Mouse (Mus musculus) liver, embryonic 14.5 days (tissue): Measurements from ENCODE around the gene Muc13. TPM values are rescaled to one million over a fixed set of nuclear protein-coding genes. Genes with fewer than 3 reads are reported as not detected.
A peak's percentile ranks its signal among the peaks of the same experiment; 100 is the strongest.

ENCODE experiments used
- ATAC-seq: fragments of 200-750 bp; cut with Nextera tagmentation; 2 replicates; pipeline ENCODE4 v1.8.0; 2017; ENCODE audit warnings: moderate number of reproducible peaks, mild to moderate bottlenecking, moderate library complexity; ENCODE audit not compliant: insufficient read depth
- DNase-seq, 3 experiments: peaks; one replicate each; pipeline ENCODE4 v3.0.0-alpha.2; 2012 to 2013; ENCODE audit warnings: low read depth in 3 of 3, low spot score in 3 of 3
- H3K27ac ChIP-seq: fragments of 300-500 bp; sonication (generic); 2 replicates; pipeline ENCODE4 v1.5.1; 2014; ENCODE audit warnings: moderate library complexity, mild to moderate bottlenecking, control low read depth, inconsistent platforms
- H3K27me3 ChIP-seq: fragments of 300-500 bp; sonication (generic); 2 replicates; pipeline ENCODE4 v1.6.1; 2014; ENCODE audit warnings: mild to moderate bottlenecking, low read length, moderate library complexity; ENCODE audit not compliant: control insufficient read depth, insufficient read depth
- H3K36me3 ChIP-seq: fragments of 300-500 bp; sonication (generic); replicated peaks from 2 replicates; pipeline ENCODE4 v1.6.1; 2014; ENCODE audit warnings: low read depth; ENCODE audit not compliant: control insufficient read depth, insufficient read depth
- H3K4me1 ChIP-seq, 2 experiments: fragments of 200-500 bp in 1 of 2; fragments of 300-500 bp in 1 of 2; sonication (generic) in 1 of 2; replicated peaks; 2 replicates each; pipeline ENCODE4 v1.6.1; 2012 to 2014; ENCODE audit warnings: antibody characterized with exemption in 1 of 2, inconsistent platforms in 1 of 2, low read length in 1 of 2; ENCODE audit not compliant: control insufficient read depth in 2 of 2, insufficient read depth in 2 of 2
- H3K4me2 ChIP-seq: fragments of 300-500 bp; sonication (generic); 2 replicates; pipeline ENCODE4 v1.6.1; 2014; ENCODE audit warnings: low read depth, mild to moderate bottlenecking, control low read depth, moderate library complexity
- H3K4me3 ChIP-seq, 2 experiments: fragments of 200-500 bp in 1 of 2; fragments of 300-500 bp in 1 of 2; sonication (generic) in 1 of 2; 2 replicates each; pipeline ENCODE4 v1.5.1; 2012 to 2014; ENCODE audit warnings: low read depth in 2 of 2, low read length in 2 of 2, mild to moderate bottlenecking in 2 of 2, control low read depth in 1 of 2, inconsistent platforms in 1 of 2, moderate library complexity in 1 of 2; ENCODE audit not compliant: insufficient read depth in 1 of 2
- H3K9ac ChIP-seq: fragments of 300-500 bp; sonication (generic); replicated peaks from 2 replicates; pipeline ENCODE4 v1.6.1; 2014; ENCODE audit warnings: mild to moderate bottlenecking, control low read depth, moderate library complexity
- H3K9me3 ChIP-seq: fragments of 300-500 bp; sonication (generic); 2 replicates; pipeline ENCODE4 v1.6.1; 2016; ENCODE audit warnings: low read length, mixed read lengths; ENCODE audit not compliant: control insufficient read depth
- CTCF ChIP-seq: IDR thresholded peaks from 2 replicates; pipeline ENCODE4 v1.5.1; 2016; ENCODE audit warnings: antibody characterized with exemption, low read depth, control low read depth
- EP300 ChIP-seq: IDR thresholded peaks from 2 replicates; pipeline ENCODE4 v1.6.1; 2016; ENCODE audit warnings: antibody characterized with exemption, low read depth
- WGBS: fragments of 180-500 bp; shearing (Covaris S2); extraction: QIAGEN DNeasy Blood & Tissue Kit; methylation state at CpG from one replicate; pipeline ENCODE4 v1.1.7; 2014; ENCODE audit not compliant: insufficient replicate concordance; 5-methylcytosine and 5-hydroxymethylcytosine counted together
- polyA plus RNA-seq, 2 experiments: library from polyadenylated mRNA; depleted of rRNA in 1 of 2; stranded (reverse) in 1 of 2; unstranded in 1 of 2; fragments of >200 nt; fragmentation: Nextera tagmentation in 1 of 2; extraction: Ambion mirVana in 1 of 2; gene quantifications; 2 replicates each; pipeline versions ENCODE4 v1.2.1 to v1.2.3; 2012 to 2014

The Muc13 gene
- polyA plus RNA-seq, 2 experiments, result 1.4 to 1.9 TPM

DNA sequence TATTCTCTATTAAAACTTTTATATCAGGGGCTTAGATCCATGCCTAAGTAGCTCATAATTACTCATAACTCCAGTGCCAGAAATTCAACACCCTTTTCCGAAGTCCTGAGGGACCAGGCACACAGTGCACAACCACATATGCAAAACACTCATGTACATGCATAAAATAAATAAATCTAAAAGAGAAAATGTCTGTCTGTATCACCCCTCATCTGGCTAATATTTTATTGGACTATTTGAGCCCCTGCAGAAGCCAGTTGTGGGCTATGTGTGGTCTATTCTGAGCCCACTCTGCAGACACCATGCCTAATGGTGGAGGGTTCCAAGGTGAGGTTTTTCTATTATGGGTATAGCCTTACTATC is 11.1 kb upstream of the Muc13 start:
- WGBS, result 30% methylated on average over 1 of the region's 1 CpGs
- Histone ChIP-seq H3K4me2 (no peak overlapping the region), H3K36me3 (no peaks in the 10 kb centered on the region), H3K27ac (no peak overlapping the region), H3K9me3 (no peaks in the 10 kb centered on the region), H3K9ac (no peak overlapping the region), H3K4me3 (no peak overlapping the region), H3K27me3 (no peaks in the 10 kb centered on the region), H3K4me1 (peaks cover 3 to 38% of the 10 kb centered on the region in 2 experiments)
- no peak for TF ChIP-seq CTCF
- no peak for TF ChIP-seq EP300
- no peak for DNase-seq
- ATAC-seq, result no peak

DNA sequence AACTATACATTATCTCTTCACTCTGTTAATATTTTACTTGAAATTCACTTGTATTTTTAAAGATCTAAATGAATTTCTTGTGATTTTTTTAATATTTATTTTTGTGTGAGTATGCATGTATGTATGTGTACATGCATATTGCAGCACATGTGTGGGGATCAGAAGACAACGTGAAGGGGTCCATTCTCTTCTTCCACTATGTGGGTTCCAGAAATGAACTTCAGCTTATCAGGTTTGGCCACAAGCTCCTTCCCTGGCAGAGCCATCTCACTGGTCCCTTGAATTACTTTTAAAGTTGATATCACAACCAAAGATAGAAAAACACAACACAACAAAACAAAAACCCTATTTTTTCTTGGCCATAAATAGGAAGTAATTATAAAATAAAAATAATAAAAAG is 9.3 kb upstream of the Muc13 start:
- Histone ChIP-seq H3K9ac (no peak overlapping the region), H3K27ac (no peak overlapping the region), H3K9me3 (no peaks in the 10 kb centered on the region), H3K4me1 (peaks cover 3 to 37% of the 10 kb centered on the region in 2 experiments), H3K4me3 (no peak overlapping the region), H3K27me3 (no peaks in the 10 kb centered on the region), H3K36me3 (no peaks in the 10 kb centered on the region), H3K4me2 (no peak overlapping the region)
- TF ChIP-seq EP300, result no peak
- no peak for TF ChIP-seq CTCF
- DNase-seq (no peak), ATAC-seq (no peak)
- WGBS, result 7% methylated on average over 1 of the region's 1 CpGs

- peaks cover 3 to 37% of the 10 kb centered on the region in 2 experiments for H3K4me1 ChIP-seq
- no peaks in the 10 kb centered on the region for H3K9me3 ChIP-seq
- H3K36me3 ChIP-seq, result no peaks in the 10 kb centered on the region
- no peaks in the 10 kb centered on the region for H3K27me3 ChIP-seq
- no peak overlapping the region for H3K27ac ChIP-seq
- no peak for DNase-seq
- peak; percentile 42; the same call in 1 of the 2 replicates for ATAC-seq
- WGBS, result 10% methylated on average over 8 of the region's 8 CpGs
- no peak overlapping the region for H3K4me2 ChIP-seq
- TF ChIP-seq CTCF (no peak), EP300 (no peak)
- H3K4me3 ChIP-seq, result no peak overlapping the region
- H3K9ac ChIP-seq, result no peak overlapping the region
Measured at GRCm38 (mm10) chr16:33785092-33785704, 8.6 kb upstream of the Muc13 start.

DNA sequence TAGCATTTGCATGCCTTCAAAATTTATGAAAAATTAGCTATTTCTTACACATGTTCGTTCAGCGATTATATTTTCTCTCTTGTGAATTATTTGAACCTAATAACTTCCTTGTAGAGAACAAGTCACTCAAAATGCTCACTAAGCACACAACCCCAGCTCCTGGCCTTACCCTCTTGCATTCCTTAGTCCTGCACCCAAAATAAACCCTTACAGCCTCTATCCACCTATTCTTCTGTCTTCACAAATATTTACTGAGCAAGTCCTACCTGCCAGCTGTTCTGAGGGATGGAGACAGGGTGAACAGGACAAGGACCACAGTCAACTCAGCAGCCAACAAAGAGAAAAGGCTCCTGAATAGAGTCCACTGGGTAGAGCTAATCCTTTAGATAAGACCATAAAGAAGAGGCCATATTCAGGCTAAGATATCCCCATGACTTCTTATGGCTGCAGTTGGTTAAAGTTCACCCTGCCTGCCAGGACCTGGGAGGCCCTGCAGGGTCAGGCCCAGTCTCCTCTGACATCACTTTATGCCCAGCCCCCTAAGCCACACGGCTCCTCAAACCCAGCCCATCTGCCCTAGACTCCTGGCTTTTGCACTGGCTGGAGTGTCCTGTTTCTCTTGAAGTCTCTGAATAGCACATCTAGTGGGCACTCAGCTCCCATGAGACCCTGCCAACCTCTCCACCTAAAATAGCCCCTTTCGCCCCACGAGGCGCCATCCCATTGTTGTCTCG is 7.0 kb upstream of the Muc13 start:
- ATAC-seq, result peak; percentile 48; the same call in 1 of the 2 replicates
- no peaks in the 10 kb centered on the region for H3K36me3 ChIP-seq
- no peak for TF ChIP-seq CTCF
- no peak for TF ChIP-seq EP300
- H3K27me3 ChIP-seq, result no peaks in the 10 kb centered on the region
- H3K4me3 ChIP-seq, result no peak overlapping the region
- no peak overlapping the region for H3K4me2 ChIP-seq
- 48% methylated on average over 7 of the region's 7 CpGs for WGBS
- no peak overlapping the region for H3K27ac ChIP-seq
- H3K9ac ChIP-seq, result no peak overlapping the region; the same call in 1 of the 2 replicates
- H3K9me3 ChIP-seq, result no peaks in the 10 kb centered on the region
- no peak for DNase-seq
- H3K4me1 ChIP-seq, result peaks cover 3 to 30% of the 10 kb centered on the region in 2 experiments; a peak in 3 of 4 replicates

DNA sequence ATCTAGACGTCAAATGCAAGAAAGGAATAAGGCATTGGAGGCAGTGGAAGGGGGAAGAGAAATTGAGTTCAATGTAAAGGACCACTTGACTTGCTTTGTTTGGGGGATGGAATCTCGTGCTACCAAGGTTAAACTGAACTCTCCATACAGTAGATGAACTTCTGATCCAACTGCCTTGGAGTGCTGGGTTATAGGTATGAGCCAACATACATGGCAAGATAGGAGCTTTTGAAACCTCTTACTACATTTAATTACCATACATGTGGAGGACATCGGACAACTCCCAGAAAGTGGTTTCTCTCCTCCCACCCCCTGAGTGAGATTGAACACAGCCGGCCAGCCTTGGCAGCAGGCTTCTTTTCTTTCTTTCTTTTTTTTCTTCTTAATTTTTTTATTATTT is 1.3 kb downstream of the Muc13 start:
- no peak overlapping the region for H3K4me2 ChIP-seq
- no peak overlapping the region for H3K27ac ChIP-seq
- H3K4me3 ChIP-seq, result no peak overlapping the region
- H3K9me3 ChIP-seq, result no peaks in the 10 kb centered on the region
- H3K27me3 ChIP-seq, result no peaks in the 10 kb centered on the region
- 11% methylated on average over 4 of the region's 4 CpGs for WGBS
- no peaks in the 10 kb centered on the region for H3K36me3 ChIP-seq
- no peak for TF ChIP-seq EP300
- no peak for TF ChIP-seq CTCF
- H3K9ac ChIP-seq, result no peak overlapping the region
- ATAC-seq (no peak), DNase-seq (no peak)
- peaks cover 4 to 17% of the 10 kb centered on the region in 2 experiments; a peak in 3 of 4 replicates for H3K4me1 ChIP-seq
